Mouse (Mus musculus): ENCODE measurements around the gene Ddah2.
A peak's percentile ranks its signal among the peaks of the same experiment; 100 is the strongest.

The Ddah2 gene

DNA sequence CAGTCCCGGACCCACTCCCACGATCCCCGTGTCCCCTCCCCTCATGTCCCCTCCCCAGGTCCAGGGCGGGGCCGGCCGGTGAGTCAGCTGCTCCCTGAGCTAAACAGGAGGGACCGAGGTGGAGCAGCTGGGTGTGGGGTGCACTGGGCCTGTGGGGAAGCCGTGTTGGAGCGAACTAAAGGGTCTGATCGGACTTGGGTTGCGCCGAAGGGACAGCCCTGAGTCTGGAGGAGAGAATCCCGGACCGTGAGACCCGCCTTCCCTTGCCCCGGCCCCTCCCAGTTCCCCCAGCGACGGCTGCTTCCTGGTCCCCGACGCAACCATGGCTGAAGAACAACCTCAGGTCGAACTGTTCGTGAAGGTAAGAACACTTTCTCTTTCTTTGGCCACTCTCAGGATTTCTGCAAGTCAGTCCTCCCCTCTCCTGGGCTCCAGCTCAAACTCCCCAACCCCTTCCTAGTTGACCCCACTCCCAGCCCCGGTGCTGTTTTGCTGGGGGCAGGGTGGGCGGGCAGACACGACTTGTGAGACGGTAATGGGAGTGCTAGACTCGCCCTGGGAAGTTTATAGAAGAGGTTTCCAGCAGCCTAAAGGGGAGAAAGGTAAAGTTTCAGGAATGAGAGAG is 8.6 kb upstream of the Ddah2 start:
- DNase-seq (ENCODE audit: extremely low read depth, low read depth): no peak

GRCm38 (mm10) chr17:35051156-35052086 is 7.4 kb upstream of the Ddah2 start:
- DNase-seq (ENCODE audit: extremely low read depth, low read depth): peak; percentile 97

DNA sequence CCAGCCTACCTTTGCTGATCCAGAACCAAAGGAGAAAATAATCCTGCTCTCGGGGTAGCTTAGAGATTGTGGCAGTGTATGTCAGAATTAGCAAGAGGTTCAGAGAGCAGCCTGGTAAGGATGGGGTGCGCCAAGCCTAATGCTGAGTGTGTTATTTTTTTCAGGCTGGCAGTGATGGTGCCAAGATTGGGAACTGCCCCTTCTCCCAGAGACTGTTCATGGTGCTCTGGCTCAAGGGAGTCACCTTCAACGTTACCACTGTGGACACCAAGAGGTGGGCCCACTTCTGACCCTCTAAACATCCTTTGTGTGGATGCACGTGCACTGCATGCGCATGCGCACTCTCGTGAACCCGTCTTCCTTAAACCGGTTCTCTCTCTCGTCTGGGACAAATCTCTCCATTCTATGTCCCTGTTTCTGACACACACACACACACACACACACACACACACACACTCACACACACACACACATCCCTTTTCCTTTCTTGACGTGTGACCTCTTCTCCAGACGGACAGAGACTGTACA is 6.5 kb upstream of the Ddah2 start:
- no peak for DNase-seq (ENCODE audit: extremely low read depth, low read depth)

DNA sequence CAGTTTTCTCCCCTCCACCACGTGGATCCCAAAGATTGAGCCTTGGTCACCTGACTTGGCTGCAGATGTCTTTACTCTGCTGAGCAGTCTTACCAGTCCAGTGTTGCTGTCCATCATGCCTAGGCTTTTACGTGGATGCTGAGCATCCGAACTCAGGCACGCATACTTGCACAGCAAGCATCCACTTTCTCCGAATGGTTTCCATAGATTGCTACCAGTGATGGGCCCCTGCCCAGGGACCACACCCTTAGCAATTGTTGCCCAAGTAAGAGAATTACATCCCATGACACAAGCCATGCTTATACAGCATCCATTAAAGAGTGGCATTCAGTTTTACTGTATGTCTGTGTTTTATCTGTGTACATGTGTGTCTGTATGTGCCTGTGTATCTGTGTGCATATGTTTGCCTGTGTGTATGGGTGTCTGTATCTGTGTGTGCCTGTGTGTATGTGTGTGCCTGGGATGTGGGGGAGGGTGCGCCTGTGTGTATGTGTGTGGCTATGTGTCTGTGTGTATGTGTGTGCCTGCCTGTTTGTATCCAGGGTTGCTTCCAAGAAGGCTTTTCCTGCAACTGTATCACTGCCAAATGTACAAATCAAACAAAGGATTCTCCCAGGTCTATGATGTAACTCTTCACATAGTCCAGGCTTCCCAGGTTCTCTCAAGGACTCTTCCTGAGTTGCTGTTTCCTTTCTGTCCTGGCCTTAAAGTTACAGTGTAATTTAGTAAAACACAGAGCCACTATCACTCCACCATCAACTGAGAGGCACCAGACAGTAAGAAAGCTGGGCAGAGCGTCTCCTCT is 2.9 kb upstream of the Ddah2 start:
- no peak for DNase-seq (ENCODE audit: extremely low read depth, low read depth)

GRCm38 (mm10) chr17:35057090-35057489 is 1.7 kb upstream of the Ddah2 start:
- no peak for DNase-seq (ENCODE audit: extremely low read depth, low read depth)

DNA sequence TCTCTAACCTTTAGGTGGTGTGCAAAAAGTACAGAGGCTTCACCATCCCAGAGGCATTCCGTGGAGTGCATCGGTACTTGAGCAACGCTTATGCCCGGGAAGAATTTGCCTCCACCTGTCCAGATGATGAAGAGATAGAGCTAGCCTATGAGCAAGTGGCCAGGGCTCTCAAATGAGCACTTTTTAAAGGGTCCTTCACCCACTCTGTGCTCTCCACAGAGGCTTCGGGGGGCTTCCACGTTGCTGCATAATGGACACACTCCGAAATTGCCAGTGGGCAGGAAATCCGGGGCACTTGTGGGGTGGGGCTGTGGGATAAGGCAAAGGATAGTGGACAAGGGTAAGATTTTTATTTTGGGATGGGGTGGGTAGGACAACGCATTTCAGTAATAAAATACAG is 519 bp upstream of the Ddah2 start:
- DNase-seq (ENCODE audit: extremely low read depth, low read depth): no peak

DNA sequence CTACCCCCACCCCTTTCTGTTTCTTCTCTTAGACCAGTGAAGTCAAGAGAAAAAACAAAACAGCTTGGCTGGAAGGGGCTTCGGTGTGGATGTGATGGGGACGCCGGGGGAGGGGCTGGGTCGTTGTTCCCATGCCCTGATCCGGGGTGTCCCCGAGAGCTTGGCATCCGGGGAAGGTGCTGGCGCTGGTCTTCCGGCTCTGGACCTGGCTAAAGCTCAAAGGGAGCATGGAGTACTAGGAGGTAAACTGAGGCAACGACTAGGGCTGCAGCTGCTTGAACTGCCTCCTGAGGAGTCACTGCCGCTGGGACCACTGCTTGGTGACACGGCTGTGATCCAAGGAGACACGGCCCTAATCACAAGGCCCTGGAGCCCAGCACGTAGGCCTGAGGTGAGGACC is 1.2 kb downstream of the Ddah2 start:
- no peak for DNase-seq (ENCODE audit: extremely low read depth, low read depth)

DNA sequence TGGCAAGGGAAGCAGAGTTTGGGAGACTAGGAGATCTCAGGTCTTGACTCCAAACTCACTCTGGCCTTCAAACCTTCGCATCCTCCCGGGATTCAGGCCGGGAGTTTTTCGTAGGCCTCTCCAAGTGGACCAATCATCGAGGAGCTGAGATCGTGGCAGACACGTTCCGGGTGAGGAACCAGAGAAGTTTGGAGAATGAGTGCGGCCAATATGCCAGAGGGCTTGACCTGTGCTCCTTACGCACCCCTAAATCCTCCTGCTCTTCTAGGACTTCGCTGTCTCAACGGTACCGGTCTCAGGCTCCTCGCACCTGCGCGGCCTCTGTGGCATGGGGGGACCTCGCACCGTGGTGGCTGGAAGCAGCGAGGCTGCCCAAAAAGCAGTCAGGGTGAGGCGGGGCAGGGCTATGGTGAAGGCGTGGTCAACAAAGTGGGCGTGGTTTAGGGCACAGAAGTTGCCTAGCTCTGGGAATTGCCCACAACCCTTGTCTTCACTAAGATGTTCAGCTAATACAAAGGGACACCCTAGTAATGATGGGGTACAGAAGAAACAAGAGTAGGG is 2.0 kb downstream of the Ddah2 start:
- no peak for DNase-seq (ENCODE audit: extremely low read depth, low read depth)

DNA sequence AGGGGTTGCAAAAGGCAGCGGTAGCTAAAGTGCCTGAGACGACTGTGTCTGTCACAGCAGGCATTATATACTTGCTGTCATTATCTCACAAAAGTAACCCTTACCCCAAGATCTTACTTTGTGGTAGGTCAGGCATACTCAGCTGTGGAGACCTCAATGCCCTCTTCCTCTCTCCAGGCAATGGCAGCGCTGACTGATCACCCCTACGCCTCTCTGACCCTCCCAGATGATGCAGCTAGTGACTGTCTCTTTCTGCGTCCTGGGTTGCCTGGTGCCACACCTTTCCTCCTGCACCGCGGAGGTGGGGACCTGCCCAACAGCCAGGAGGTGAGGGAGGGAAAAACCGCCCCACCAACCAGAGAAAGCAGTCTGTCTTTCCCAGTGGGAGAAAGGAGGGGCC is 2.5 kb downstream of the Ddah2 start:
- DNase-seq (ENCODE audit: extremely low read depth, low read depth): no peak

- no peak for DNase-seq (ENCODE audit: extremely low read depth, low read depth)
Measured at GRCm38 (mm10) chr17:35063466-35063865, 4.6 kb downstream of the Ddah2 start.

DNA sequence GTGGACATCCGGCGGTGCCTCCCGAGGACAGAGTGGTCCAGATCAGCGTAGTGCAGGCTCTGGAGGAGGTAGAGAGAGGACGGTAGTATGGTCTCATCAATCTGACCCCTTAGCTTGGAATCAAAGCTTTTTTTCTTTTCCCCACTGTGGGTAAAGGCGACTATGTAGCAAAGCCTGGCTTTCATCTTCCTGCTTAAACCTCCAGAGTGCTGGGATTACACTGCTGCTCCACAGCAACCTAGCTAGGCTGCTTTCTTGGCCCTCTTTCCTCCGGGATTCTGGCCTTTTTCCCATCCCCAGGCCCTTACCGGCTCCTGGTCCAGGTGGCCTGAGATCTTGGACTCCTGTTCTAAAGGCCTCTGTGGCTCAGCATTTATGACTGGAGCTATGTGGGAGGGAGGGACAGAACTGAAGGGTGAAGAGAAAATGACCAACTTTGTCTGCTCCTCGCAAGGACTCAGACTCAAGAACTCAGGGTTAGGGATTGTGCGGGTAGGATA is 5.6 kb downstream of the Ddah2 start:
- no peak for DNase-seq (ENCODE audit: extremely low read depth, low read depth)

DNA sequence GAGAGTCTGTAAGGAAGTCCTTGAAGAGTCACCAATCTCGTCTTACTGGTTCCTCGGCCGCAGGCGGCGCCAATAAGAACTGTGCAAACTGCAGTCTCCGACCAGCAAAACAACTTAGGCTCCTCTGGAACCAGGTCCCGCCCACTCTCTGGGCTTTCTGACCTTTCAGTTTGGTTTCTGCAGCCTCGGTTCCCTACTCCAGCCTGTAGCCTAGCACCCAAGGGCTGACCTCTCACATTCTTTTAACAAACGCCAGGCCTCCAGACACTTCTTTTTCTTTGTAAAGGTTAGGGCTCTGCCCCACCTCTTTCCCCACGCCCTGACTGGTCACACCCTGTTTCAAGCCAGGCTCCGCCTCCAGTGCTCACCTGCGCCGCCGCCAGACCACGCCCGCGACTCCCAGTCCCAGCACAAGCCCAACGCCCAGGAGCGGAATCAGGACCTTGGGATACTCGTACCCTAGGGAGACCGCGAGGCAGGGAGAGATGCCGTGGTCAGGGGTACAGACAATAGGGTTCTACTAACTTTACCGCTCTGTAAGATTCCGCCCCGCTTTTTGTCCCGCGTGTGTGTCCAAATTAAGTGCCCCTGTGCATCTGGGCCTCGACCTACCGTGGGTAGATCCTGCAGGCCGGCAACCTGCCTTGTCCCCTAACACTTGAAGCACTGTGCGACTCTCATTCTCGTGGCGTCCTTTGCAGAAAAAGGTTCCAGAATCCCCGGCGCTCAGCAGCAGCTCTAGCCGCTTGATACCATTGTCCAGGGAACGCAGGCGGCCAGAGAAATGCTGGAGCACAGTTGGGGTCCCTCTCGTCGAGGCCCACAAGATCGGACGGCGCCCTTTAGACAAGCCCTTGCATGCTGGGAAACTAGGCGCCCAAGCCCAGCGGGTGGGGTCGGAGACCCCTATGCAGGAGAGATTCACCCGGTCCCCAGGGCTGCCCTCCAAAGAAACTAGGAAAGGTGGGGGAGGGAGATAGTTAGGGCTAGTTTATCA is 6.4 kb downstream of the Ddah2 start, which contains the start of gene Ly6g6c:
Gene Ly6g6c, plus strand, starts transcription at position 438 of the 997 bp plus-strand sequence.
- DNase-seq (ENCODE audit: extremely low read depth, low read depth): no peak

GRCm38 (mm10) chr17:35066084-35066483 is 7.2 kb downstream of the Ddah2 start, which contains the start of gene Mpig6b:
Mpig6b (minus strand) TSS chr17:35066184.
- DNase-seq (ENCODE audit: extremely low read depth, low read depth): no peak

- no peak for DNase-seq (ENCODE audit: extremely low read depth, low read depth)
Measured at GRCm38 (mm10) chr17:35068213-35068914, 9.5 kb downstream of the Ddah2 start.

DNA sequence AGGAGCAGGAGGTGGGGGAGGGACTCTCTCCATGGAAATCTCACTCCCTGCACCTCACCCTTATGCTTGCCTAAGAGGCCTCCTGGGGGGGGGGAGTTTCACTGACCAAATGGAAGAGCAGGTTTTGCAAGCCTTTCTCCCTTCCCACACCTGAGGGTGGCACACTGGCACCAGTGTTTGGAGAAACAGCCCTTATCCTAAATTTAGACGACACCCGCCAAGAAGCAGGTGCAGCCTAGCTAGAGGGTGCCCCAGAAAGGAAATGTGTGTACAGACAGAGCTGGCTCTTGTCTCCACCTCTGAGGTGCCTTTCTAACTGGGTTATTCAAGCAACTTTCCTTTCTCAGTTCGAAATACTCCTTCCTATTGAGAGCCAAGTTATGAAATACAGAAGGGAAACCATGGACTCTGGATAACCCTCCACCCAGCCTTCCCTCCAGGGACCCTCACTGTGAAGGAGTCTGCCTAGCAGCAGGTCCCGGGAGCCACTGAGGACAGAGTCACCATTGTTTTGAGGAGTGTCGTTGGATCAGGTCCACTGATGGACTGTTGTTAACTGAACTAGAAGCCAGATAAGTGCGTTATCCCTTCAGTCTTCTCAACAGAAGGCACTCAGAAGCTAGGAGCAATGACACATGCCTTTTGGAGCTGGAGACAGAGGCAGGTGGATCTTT is 11.9 kb downstream of the Ddah2 start:
- no peak for DNase-seq (ENCODE audit: extremely low read depth, low read depth)

DNA sequence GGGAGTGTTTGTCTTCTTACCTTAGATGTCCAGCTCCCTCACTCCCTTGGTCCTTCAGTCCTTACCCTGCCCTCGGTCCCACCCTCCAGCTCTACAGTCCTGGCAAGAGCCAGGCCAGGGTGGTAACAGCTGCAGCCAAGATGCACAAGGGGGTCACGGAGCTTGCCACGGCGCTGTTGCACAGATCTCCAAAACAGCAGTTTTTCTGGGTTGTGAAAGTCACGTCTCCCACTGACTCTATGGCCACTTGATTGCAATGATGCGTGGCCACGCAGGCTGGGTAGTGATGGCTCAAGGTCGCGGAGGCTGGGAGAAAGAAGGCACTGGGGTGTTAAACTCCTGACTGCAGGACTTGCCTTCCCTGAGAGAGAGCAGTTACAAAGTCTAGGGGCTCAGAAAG is 12.6 kb downstream of the Ddah2 start:
- no peak for DNase-seq (ENCODE audit: extremely low read depth, low read depth)

- no peak for DNase-seq (ENCODE audit: extremely low read depth, low read depth)
Measured at GRCm38 (mm10) chr17:35074097-35074496, 15.3 kb downstream of the Ddah2 start.

DNA sequence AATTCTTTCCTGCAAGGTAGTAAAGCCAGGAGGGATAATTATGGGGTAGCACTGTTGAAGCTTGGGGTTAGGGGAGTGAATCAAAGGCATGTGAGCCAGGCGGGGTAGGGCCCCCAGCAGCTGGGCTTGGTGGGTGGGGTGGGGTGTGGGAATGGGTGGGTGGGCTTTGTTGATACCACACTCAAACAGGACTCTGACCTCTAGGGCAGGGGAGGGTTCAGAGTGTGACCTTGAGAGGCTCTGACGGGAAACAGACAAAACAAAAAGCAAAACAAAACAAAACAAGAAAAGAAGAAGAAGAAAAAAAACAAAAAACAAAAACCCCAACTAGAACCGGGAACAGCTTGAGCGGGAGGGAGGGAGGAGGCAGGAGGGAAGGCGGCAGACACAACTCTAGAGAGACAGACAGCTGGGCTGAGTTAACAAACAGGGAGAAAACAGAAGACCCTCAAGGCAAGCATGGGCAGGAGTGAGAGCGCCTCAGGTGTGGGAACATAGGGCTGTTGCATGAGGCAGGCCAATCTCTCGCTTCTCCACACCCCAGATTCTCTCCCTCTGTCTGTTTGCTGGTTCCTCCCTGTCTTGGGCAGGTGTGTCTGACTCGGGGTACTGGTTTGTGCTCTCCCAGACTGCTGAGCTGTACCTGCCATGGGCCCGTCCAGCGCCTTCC is 17.8 kb downstream of the Ddah2 start, which contains the start of gene Ly6g6e:
Gene Ly6g6e, plus strand, starts transcription at position 396 of the 670 bp plus-strand sequence.
- no peak for DNase-seq (ENCODE audit: extremely low read depth, low read depth)
